Mouse (Mus musculus): ENCODE measurements at regions not wholly inside any gene's neighbourhood (a gene's known extent, or its start where the extent isn't known, plus 50 kb on each side); places are given as distances from the start of the nearest gene placed in this dataset.

DNA sequence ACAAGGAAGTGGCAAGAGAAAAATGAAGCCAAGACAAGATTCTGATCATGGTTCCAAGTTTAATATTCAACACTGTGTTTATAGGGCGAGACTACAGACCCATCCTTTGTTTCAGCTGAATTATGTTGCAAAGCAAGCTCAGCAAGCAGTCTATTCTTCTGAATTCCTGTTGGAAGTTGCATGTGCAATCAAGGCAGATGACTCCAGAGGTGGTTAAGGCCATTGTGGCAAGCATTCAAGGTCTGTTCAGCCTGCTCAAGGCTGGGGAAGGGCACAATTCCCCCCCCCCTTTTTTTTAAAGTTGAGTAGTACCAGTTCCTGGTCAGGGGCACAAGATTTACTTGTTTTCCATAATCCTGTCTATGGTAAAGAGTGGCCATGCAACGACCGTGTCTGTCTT lies 431.1 kb downstream of the 1810013L24Rik start:
- DNase-seq (ENCODE audit: low spot score): no peak

DNA sequence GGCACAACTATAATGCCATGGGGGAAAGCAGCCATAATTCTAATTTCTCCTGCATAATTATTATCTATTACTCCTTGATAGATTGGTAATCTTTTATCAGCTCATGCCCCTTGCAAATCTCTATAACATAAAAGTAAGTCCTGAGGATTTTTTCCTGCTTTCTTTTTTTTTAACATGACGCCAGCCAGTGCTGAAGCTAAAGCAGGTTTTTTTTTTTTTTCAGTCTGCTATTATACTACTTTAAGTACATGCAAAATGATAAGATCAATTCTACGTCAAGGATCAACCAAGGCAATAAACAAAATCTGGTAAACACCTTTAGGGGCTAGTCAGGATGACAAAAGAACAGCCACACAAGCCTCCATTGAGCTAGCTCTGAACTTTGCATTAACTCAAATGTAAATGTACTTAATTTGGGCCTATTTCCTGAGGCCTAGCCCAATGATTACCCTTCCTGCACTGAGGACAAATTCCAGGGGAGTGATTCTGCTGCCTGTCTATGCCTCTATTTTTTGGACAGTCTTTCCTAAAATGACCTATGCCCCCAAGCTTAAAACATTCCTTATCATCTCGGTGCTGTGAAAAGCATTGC lies 434.8 kb downstream of the 1810013L24Rik start:
- DNase-seq (ENCODE audit: low spot score): no peak

DNA sequence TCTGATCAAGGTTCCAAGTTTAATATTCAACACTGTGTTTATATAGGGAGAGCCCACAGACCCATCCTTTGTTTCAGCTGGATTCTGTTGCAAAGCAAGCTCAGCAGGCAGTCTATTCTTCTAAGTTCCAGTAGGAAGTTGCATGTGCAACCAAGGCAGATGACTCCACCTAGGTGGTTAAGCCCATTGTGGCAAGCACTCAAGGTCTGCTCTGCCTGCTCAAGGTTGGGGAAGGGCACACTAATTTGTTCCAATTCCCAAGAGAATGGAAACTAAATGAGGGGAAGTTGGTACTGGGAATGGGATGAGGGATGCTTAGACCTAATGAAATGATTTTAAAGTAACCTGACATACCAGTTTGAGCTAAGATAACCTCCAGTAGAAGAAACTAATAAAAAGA lies 437.3 kb downstream of the 1810013L24Rik start:
- DNase-seq (ENCODE audit: low spot score): no peak

DNA sequence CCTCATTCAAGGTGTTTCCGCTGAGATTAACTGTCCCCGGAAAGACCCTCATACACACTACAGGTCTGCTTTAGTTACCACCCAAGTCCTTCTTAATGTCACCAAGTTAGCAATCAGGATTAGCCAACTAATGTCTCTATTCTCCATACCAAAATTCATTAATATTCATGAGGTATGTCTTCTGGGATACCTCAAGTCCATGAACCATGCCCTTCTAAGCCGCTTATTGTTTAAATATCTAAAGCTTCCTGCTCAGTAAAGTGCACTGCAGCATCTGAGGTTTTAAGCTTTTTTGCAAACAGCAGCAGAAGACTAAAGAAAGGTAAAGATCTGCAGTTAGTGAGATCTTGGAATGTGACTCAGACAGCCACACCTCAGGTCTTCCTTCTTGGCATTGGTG lies 440.2 kb downstream of the 1810013L24Rik start:
- no peak for DNase-seq (ENCODE audit: low spot score)

DNA sequence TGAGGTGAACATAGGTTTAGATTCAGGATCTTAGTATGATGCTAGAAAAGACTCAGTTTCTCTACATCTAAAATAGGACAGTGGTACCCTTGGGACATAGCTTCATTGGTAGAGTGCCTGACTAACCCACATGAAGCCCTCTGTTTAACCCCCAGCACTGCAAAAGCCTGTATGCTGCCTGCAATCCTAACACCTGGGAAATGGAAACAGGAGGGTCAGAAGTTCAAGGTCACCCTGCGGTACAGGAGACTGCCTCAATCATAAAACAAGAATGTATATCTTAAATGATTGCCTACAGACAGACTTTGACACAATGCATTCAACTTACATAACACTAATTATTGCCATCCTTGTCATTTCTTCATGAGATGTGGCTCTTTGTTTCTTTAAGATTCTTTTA lies 440.8 kb downstream of the 1810013L24Rik start:
- DNase-seq (ENCODE audit: low spot score): no peak

DNA sequence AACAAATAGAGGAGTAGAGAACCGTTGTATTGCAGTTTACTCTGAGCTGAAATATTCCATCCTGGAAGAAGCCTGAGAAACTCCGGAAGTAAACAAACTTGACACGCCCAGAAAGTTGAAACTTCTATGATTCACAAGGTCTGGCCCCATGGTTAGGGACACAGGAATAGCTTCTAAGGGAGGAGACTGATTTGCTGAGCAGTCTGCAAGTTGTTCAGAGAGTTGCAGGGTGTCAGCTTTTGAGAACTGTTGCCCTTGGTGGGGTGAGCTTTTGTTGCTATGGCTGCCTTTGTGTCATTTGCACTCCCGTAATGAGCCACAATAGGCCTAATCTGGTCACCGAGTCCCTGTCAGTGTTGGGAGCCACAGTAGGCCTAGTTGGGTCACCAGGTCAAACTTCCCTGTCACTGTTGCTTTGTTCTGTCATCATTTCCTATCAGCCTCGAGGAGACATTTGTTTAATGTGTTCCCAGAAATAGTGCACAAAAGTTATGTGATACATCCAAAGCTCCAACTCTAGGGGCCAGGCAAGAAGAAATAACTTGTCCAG lies 443.9 kb downstream of the 1810013L24Rik start:
- no peak for DNase-seq (ENCODE audit: low spot score)

DNA sequence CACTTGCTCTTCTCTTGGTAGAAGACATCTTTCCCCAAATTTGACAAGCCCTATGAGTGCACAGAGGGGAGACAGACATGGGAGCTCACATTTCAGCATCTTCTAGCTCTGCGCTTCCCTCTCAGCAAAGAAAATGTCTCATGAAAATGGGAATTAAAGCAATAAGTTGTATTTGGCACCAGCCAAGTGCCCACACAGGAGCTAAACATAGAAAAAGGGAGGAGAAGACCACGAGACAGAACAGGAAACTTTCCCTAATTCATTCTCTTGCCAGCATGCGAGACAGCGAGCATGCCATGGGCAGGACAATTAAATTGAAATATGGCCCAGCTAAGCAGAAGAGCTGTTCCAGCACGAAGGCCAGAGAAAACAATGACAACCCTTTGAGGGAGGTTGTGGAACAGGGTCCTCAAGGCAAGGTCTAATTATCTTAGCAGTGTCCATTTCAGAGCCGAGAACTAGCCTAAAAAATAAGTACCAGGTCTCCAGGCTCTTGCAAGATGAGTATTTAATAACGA lies 444.7 kb downstream of the 1810013L24Rik start:
- DNase-seq (ENCODE audit: low spot score): no peak

DNA sequence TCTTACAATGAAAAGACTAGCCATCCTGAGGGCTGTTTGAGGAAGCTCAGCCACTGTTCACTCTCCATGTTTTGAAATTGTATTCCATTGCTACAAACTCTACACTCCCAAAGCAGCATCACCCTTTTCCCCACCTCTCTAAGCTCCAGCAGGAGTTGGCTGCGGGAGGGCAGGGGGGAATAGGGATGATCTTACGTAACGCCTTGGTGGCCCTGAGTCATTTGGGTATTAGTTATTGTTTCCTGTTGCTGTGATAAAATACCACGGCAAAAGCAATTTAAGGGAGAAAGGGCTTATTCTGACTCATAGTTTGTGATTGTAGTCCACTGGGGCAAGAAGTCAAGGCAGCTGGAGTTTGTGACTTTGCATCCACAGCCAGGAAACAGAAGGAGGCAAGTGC lies 445.5 kb downstream of the 1810013L24Rik start:
- no peak for DNase-seq (ENCODE audit: low spot score)

DNA sequence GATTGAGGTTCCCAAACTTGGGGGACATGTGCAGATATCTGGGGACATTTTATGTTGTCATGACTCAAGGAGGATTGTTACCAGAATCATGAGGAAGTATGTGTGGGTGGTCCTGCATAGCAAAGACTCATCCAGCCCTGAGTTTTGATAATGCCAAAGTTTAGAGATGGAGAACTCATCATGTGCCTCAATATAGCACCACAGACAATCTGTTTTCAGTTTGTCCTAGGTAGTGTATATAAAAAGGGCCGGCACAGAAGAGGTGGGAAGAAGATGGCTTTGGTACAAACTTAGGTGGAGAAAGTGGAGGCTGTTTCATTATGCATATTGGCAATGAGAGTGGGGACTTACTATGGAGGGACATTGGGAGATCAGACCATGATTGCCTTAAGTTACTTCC lies 447.2 kb downstream of the 1810013L24Rik start:
- DNase-seq (ENCODE audit: low spot score): no peak

DNA sequence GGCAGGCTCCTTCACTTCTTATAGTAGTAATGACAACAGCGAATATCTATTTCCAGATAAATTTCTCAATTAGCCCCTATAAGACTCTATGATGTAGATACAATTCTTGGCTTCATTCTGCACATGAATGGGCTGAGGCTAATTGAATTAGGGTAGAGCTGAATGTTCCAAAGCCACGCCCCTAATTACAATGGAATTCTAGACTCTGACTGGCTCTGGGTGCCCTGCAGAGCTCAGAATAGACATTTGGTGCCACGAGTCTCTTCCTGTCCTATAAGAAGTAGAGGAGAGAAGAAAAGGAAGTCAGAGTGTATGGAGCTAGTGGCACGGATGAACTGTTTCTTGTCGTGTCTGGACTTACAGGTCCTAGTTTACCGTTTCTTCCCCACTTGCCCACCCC lies 449.8 kb downstream of the 1810013L24Rik start:
- no peak for DNase-seq (ENCODE audit: low spot score)

DNA sequence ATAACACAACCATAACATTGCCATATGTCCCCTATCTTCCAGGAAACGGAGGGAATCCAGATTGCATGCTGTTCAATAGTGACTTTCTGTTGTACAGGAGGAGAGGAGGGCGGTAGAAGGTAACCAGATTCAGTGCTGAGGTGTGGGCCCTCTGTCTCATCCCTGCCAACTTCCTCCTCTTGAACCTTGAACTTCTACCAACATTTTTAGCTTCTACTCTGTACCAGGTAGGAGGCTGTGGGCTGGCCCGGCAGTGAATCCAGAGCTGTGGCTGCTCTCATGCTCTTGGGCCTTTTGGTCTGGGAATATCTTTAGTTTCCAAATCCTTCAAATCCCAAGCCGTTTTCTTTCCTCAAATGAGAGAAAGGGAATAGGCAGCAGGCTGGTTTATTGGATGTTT lies 450.5 kb downstream of the 1810013L24Rik start:
- DNase-seq (ENCODE audit: low spot score): no peak

DNA sequence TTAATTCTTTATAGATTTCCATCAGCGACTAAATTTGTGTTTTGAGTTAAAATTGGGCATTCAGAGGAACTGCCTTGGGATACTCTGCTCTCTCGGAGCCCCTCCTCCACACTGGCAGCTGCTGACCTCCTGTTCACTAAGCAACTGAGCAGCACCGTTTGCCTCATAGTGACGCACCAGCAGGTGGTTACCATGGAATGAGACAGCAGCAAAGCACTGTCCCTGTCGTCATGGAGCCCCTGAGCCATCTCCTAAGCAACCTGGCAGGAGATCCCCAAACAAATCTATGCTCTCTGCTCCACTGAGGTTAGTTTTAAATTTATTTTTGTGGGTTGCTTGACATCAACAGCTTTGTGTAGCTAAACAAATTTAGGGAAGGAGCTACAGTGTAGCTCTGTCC lies 451.0 kb downstream of the 1810013L24Rik start:
- no peak for DNase-seq (ENCODE audit: low spot score)

DNA sequence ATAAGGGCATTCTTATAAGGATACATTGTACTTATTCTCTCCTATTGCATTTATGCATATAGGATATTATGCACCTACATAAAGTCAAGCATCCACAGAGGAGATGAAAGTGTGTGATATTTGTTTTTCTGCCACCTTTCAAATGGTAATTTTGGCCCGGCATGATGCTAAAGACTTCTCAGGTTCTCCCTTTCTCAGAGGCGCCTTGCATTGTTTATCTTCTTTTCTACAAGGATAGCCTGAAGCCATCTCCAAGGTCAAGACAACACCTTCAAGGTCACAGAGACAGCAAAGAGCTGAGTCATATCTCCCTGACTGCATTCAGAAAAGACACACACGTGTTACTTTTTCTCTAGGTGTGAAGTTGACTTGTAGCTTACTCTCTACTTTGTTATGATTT lies 454.5 kb downstream of the 1810013L24Rik start:
- DNase-seq (ENCODE audit: low spot score): no peak

DNA sequence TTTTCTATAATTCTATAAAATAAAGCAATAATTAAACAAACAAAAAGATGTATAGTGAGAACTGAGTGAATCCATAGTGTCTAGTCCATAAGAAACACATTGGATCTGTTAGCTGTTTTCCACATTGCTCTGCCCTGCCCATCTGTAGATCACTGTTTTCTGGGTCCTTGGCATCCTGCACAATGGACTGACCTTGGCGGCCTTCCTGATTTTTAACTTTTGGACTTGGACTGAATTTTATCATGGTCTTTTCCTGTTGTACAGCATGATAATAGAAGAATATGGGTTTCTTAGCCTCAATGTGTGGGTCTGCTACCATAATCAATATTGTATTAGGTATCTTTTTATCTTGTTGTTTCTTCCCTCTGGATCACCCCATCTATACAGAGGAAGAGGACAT lies 456.0 kb downstream of the 1810013L24Rik start:
- no peak for DNase-seq (ENCODE audit: low spot score)

DNA sequence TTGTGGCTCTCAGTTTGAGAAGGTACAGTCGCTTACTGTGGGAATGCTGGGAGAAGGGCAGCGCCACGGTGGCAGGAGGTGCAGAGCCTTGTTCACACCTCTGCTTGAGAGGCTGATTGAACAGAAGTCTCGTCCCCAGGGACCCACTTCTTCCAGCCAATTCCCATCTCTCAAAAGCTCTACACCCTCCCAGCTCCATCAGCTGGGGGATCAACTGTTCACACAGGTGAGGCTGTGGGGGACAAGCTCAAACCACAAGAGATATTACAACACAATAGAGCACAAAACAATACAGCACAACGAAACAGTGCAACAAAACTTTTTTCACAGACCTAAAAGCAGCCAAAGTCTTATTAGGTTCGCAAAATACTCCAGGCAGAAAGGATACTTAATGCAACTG lies 457.7 kb downstream of the 1810013L24Rik start:
- DNase-seq (ENCODE audit: low spot score): no peak

DNA sequence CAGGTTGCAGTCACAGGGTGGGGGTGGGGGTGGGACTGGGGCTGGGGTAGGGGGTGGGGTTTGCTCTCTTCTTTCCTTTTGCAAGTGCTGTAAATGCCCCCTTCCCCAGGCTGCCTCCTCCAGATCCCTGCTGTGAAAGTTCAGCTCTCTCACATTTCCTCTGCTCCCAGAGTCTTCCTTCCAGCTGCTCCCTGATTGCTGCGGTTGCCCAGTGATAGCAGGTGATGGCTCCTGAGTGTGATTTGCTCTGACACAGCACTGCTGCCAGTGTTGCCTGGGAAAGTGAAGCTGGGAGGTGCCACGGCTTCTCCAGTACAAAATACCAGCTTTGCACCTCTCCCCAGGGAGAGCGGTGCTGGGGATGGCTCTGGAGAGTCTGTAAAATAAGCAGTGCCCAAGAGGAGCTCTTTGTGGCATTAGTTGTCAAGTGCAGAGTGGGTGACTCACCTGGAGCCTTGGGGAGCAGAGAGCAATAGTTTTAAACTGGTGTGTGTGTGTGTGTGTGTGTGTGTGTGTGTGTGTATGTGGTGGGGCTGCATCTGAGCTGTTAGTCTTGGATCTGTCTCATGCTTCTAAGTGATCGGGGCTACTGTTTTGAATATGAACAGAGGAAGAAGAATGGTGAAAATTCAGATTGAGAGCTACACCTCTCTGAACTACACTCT lies 461.6 kb downstream of the 1810013L24Rik start:
- no peak for DNase-seq (ENCODE audit: low spot score)

DNA sequence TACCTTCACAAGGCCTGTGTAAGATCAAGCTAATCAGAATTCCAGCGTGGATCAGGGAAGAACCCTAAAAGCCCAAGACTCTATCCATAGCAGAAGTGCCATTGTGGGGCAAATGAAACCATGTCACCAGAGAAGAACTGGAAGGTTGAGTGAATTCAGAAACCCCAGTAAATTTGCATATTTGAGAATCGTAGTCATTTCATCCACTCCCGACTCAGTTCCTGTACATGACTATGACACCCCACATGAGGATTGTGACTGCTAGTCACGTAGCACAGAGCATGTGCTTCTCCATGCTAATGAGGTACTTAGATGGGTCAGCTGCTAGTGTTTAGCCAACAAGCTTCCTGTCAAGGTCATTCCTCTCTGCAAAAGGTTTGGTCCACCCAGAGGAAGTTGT lies 473.2 kb downstream of the 1810013L24Rik start:
- DNase-seq (ENCODE audit: low spot score): no peak

DNA sequence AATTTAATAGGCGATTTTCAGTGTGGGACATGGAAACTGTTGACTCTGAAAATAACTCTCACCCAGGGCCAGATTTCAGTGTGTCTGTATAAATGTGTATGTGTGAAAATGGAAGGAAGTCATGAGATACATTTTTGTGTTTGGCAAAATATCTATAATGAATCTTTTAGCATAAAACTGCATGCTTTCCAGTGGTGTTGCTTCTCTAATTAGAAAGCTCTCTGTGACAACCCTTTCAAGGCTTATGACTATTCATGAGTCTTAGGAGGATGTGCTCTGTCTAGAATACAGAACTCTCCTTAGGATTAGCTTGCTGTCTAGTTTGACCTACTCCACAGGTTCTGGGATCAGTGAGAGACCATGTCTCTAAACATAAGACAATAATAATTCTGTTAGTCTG lies 474.2 kb downstream of the 1810013L24Rik start:
- no peak for DNase-seq (ENCODE audit: low spot score)

DNA sequence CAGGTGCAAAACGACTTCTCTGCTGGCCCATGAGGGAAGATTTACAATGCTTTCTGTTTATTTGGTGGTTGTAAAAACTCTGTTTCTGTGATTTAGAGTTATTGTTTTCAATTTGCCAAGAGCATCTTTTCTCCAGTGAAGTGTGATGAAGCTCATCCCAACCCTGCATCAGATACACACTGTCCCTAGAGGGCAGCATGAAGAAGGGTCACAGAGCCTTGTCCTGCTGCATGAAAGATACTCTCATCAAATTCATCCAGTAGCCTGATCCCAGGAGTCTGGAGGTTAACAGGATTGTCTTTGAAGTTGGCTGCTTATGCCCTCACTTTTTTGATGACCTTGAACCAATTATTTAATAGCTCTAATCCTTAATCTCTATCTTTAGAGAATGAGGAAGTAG lies 480.8 kb downstream of the 1810013L24Rik start:
- no peak for DNase-seq (ENCODE audit: low spot score)

DNA sequence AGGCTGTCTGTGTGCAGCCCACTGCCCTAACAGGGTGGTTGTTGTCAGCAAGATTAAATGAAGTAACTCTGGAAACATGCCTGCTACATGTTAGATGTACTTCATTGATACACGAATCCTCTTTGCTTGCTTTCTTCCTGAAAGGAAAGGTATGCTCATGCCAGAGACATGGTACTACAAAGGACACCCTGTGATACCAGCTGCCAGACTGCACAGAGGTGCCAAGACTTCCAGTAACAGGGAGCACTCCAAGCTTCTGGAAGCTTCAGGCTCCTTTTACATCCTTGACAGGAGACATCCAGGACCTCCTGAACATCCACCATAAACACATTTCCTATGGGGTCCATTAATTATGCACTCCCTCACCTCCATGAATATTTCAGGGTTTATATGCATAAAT lies 505.7 kb downstream of the 1810013L24Rik start:
- no peak for DNase-seq (ENCODE audit: low spot score)

DNA sequence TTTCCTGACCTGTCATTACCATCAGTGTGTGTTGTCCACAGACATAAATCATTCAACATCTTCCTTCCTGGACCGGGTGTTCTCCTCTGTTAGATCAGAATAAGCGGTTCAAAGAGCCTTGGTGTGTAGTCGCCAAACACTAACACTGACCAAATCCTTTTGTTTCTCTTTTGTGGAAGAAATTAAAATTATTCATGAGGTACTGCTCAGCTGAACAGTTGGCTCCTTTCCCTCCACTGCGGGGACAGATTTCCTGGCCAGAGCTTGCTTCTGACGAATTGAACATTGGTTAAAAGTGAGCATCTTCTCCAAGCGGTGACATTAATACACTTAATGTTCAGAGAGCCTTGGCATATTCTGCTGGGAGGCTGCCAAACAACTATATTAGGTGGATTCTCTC lies 506.2 kb downstream of the 1810013L24Rik start:
- DNase-seq (ENCODE audit: low spot score): no peak

DNA sequence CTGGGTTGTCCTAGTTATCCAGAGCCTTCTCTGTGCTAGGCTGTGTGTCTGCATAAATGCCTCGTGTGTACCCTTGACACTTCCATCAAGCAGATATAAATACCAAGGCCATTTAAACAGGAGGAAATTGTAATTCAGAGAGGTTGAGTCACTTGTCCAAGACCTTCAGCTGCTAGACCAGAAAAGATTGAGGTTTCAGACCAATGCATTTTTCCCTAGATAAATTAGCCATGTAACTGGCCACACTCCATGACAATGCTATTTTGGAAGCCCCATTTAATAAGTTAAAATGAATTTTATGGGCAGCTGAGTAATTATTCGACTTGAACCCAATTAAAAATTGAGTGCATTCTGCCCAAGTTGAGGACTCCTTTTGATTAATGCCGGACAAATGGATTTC lies 509.6 kb downstream of the 1810013L24Rik start:
- no peak for DNase-seq (ENCODE audit: low spot score)

DNA sequence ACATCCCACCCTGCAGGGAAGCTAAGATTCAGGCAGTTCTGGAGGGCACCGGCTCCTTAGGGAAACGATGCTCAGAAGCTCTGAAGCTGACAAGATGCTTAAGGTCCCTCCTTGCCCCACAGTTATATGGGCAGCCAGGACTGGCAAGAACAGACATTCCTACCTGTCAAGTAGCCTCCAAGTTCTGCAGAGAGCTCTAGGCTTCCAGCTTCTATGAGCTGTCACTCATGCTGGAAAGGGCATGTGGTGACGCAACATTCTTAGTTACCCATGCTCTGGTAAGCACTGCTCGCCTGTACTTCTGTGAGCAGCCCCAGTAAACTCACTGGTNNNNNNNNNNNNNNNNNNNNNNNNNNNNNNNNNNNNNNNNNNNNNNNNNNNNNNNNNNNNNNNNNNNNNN lies 511.3 kb downstream of the 1810013L24Rik start:
- no peak for DNase-seq (ENCODE audit: low spot score)

DNA sequence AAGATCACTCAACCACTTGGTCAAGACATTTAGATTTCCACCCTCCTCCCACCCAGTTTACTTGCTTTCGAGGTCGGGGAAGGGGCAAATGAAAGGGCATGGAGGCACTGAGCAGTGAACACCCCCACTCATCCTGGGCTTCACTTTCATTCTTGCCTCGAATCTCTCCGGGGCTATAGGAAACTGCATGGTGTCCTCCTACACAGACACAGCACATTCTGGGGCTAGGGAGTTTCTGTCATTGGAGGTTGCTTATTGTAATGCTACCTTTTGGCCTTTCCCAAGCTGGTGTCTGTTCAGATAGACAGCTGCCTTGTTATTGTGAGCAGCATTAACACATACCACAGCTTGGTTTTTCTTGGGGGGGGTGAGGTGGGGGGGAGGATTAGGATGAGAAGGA lies 523.9 kb downstream of the 1810013L24Rik start:
- no peak for DNase-seq (ENCODE audit: low spot score)
